Mouse (Mus musculus) frontal cortex, postnatal 36 days (tissue): ENCODE data around the gene Fbxo44.
"Not testable (repeated sequence)": the region's sequence is repeated elsewhere in the genome, so short reads cannot be mapped to it uniquely, and the experiment has no call there.

Experiments used
- DNase-seq, 2 experiments: peaks; one replicate each; pipeline ENCODE4 v3.0.0; 2022; ENCODE audit warnings: low spot score in 2 of 2

Fbxo44 gene

DNA sequence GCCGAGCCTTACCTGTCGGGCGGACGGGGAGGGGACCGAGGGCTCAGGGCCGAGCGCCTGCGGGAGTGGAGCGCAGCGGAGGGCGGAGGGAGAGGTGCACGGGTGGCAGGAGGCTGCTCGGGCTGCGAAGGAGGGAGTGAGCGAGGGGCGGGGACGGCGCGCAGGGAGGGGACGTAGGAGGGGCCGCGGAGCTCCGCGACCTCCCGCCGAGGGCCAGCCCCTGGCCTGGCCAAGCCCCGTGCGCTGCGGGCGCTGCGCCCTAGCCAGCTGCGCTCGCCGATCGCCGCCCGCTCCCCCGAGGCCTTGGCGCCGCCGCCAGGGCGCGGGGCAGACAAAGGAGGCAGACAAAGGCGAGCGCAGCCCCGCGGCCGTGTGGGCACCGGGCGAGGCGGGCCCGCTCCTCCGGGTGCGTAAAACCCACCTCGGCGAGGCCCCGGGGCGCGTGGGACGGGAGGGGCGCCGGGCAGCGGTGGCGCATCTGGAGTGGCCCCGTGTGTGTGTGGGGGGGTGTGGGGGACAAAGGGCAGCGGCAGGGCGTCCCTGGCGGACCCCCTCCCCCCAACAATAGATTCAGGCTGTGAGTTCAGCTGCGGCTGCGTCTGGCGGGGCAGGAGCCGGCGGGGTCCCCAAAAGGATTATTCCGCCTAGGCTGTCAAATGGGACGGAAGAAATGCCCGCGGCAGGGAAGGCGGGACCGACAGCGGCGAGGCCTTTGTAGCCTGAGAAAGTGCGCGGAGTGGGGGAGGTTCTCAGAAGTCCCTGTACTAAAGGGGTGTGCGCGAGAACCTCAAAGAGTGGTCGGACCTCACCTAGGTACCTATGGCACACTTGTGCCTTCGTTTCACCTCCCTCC lies 29.5 kb downstream of the Fbxo44 start, which contains the start of gene Draxin:
TSS of gene Draxin (minus strand) at position 138 of the 853 bp plus-strand sequence.
- DNase-seq = no peak

DNA sequence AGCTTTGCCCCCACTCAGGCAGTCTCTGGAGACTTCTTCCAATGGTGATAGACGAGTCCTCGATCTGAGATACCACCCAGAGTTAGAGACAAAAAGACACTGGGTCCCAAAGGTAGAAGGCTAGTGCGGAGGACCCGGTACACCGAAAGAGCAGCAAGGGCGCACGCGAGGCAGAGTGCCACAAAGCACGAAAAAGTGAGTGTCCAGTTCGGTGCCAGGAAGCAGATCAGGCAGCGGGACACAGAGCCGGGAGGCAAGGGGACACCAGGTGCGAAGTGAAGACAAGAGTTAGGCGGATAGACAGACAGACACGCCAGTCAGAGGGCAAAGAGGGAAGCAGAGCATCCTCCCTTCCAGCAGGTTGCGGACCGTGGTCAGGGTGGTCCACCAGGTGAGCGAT lies 30.1 kb downstream of the Fbxo44 start, which contains the start of gene Mad2l2:
TSS of gene Mad2l2 (plus strand) at position 252 of the 400 bp plus-strand sequence.
- no peak for DNase-seq

DNA sequence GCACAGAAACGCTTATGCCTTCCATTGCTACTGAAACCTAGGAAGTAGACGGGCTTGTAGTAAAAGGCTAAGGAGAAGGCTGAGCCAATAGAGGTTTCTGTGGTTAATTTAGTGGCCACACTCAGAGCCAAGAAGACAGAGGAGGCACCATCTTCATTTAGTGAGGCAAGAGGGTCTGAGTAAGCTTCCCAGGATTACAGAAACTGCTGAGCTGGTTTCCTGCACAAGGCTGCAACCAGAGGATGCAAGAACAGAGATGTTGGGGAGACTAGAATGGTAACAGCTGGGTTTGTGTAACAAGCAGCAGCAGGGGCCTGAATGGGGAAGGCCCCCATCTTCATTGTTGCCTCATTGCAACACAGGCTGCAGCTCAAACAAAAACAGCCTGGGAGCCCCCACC lies 31.6 kb downstream of the Fbxo44 start:
- no peak for DNase-seq

DNA sequence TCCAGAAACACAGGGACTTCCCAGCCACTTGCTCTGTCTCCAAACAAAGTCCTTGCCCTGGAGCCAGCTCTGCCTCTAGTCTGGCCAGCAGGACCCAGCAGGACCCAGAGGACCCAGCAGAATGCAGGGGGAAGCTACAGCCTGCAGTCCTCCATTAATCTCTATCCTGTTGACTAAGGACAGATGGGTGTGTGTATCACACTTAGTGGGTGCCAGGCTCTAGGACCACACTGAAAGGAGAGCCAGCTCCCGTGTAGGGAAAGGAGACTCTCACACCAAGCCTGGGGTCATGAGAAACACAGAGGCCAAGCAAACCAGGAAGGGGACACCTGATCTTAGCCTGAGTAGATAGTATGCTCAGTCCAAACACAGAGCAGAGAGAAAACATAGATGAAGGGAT lies 32.0 kb downstream of the Fbxo44 start:
- no peak for DNase-seq

DNA sequence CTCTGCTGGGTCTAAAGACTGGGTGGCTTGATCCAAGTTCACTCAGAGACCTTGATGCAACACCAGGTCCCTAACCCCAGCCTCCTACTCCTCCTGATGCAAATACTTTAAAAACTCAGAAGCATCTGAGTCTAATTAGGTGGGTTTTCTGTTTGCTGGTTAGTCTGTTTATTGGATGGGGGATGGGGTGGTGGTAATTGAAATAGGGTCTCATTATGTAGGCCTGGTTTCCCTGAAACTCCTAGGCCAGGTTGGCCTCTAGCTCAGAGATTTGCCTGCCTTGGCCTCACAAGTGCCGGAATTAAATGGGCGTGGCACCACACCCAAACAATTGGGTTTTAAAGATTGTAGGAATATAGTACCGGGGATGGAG lies 37.6 kb downstream of the Fbxo44 start:
- DNase-seq = no peak

DNA sequence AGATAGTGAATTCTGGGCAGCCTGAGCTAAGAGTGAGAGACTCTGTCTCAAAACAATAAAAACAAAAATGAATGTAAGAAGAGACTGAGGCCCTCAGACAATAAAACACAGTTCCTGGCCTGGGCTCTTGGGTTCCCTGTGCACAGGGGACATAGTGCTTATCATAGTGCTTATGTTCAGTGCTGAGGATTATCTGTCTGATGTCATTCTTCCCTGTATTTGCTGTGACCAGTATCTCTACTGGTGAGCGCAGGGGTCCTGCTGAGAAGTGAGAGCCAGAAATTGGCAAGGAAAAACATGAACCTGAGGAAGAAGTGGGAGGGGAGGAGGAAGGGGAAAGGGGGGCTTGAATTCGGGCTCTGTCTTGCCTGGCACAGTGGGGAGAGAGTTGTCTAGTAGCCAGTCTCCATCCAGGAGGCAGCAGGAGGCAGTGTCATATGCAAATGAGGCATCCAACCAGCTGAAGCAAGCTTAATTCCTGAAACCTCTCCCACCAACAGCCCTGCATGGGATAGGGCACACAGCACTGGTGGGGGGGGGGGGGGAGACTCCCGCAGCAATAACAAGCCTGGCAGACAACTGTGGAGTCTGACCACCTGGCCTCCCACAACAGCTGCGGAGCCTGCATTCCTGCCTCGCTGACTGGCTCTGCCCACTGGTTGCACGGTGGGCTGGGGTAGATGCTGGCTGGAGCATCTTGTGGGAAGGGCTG lies 38.1 kb downstream of the Fbxo44 start:
- DNase-seq = no peak

DNA sequence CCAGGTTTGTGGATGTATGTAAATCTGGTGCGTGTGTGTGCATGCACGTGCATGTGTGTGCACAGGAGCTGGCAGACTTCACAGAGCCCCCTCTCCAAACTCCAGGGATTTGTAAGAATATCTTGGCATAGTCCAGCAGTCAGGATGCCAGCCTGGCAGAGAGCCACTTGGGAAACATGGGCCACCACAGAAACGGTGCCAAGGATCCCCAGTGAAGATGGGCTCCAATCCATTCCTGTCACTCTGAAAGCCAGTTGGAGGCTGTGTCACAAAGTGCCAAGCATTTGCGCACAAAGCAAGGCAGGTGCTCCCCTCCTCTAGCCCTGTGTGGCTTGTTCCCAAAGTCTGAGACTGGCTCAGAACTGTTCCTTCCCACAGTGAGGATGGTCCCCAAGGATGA lies 38.9 kb downstream of the Fbxo44 start:
- peak in 1 of 2 experiments; percentile 41 for DNase-seq

DNA sequence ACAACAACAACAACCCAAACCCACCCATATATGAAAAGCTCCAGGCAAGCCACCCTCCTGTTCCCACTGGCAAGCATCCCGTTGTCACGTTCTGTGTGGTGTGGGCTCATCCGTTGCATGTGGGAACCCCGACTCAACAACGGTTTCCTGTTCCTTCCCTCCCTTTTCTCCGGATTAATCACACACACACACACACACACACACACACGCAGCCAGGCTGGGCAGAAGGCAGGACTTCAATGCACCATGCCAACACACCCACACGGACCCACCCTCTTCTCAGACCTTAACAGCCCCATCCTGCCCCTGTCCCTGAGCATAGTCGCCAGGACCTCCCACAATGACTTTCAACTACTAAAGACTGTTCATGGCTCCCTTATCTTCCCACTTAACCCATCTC lies 39.7 kb downstream of the Fbxo44 start:
- no peak for DNase-seq

DNA sequence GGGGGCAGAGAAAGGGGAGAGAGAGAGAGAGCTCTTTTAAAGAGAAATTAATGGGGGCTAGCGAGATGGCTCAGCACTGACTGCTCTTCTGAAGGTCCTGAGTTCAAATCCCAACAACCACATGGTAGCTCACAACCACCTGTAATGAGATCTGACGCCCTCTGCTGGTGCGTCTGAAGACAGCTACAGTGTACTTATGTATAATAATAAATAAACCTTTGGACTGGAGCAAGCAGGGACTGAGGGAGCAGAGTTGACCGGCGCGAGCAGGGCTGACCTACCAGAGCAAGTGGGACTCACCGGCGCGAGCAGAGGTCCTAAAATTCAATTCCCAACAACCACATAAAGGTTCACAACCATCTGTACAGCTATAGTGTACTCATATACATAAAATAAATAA lies 40.7 kb downstream of the Fbxo44 start:
- not testable (repeated sequence) for DNase-seq

DNA sequence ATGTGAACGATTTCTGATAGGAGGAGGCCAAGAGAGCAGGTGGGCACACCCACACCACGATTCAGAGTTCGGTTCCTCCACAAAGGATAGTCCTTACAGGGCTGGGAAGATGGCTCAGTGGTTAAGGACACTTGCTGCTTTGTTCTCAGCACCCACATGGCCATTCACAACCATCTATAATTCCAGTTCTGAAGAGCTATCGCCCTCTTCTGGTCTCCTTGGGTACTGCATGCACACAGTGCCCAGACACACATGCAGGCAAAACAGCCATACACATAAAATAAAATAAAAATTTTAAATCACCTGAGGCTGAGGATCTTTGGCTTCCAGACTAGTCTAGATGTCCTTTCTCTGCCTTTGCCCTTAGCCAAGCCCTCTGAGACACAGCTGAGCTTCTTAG lies 42.9 kb downstream of the Fbxo44 start:
- no peak for DNase-seq

DNA sequence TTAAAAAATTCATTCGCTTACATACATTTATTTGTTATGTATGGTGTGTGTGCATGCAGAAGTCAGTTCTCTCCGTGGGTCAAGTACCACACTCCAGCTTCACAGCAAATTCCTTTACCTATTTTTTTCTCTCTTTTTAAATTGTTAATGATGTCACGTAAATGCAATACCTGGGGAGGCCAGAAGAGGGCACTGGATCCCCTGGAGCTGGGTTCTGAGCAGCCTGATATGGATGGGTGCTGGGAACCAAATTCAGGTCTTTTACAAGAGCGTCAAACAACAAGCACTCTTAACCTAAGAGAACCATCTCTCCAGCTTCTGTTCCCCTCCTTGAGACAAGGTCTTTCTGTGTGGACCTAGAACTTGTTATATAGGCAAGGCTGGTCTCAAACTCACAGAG lies 43.6 kb downstream of the Fbxo44 start:
- DNase-seq = no peak

DNA sequence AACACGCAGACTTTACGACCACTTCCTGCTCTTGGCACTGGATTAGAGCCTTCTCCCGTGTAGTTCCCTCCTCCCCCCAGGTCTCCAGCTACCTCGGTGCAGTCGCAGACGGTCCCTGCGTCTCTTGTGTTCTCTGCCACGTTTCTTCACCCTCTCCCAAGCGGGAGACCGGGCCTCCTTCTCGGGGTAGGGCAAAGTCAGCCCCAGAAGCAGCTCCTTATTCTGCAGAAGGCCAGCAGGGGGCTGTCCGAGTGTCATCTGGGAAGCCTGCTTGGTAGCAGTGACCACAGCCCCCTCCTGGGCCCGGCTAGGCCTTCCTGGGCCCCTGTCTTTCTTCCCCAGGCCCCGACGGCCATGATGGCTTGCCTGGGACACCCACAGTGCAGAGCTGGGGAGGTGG lies 44.8 kb downstream of the Fbxo44 start:
- DNase-seq = no peak

DNA sequence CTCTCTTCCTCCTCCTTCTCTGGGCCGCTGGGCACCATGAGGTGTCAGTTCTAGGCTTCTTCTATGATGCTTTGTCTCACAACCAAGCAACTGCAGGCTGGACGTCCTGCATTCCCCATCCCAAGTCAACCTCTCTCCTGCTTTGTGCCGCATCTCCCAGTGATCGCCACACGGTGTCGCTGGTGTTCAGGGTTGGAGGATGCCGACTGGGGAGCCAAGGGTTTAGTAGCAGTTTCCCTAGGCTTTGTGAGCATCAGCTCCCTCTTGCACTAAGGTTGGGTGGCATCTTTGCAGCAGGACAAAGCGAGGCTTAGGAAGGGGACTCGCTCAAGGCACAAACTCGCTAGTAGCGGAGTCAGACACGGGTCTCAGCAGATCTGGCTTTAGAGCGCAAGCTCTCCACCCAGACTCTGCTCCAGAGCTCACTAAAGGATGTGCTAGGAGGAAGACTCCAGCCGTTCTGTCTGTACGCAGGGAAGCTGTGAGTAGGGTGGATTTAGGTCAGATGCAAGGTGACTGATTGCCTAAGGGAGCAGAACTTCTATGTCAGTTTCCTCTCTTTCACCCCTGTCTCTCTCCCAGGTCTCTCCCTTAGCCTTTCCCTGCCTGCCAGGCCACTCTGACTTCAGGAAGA lies 45.4 kb downstream of the Fbxo44 start:
- DNase-seq = peak; percentile 81 to 83

DNA sequence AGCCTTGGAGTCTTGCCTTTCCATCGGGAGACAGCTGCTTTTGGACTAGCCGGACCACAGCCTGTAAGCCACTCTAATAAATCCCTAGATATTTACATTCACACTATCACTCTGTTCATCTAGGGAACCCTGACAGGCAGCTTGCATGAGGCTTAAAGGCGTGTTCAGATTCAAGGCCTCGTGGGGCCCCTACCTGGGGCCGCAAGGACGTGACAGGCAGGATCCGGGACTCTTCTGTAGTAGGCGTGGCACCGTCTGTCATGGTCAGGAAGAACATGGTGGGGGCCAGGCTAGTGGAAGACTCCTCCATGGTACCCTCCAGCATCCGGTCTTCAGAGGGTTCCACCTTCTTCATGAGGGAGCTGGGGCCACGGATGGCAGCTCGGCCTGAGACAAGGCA lies 47.8 kb downstream of the Fbxo44 start:
- DNase-seq = no peak

DNA sequence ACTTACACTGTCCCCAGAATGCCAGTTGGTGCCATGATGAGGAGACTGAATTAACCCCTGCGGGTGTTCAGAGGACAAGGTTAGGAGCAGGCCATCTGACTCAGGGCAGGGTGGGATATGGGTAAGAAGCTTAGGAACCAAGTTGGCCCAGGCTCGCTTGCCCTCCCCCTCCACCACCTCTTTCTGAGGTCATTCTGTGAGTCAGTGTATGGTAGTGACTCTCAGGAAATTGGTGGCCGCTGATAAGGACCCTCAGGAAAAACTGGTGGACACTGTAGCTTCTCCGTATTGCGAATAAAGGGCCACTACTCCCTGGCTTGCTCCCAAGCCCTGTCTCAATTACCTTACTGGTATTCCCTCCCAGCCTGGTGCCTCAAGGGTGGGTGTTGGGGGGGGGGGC lies 51.1 kb downstream of the Fbxo44 start:
- DNase-seq = no peak

DNA sequence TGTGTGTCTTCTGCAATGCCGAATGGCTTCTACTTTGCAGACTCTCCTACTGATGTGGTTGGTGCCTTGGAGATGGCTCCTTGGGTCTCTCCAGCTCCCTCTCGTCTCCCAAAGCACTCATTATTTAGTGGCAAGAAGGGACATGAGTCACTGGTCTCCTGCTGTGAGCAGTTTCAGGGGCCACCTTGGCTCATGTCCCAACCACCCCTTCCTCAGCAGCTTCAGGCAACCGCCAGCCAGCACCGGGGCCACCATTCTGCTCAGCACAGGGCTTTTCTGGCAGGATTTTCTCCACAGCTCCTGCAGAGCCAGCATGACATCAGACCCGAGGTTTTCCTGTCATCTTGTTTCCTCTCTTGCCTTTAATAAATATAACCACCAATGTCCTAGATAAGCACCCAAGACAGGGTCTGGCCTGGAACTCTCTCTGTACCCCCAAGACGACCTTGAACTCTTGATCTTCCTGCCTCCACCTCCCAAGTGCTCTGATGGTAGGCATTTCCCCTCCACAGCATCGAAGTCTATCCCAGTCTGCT lies 51.6 kb downstream of the Fbxo44 start:
- no peak for DNase-seq

DNA sequence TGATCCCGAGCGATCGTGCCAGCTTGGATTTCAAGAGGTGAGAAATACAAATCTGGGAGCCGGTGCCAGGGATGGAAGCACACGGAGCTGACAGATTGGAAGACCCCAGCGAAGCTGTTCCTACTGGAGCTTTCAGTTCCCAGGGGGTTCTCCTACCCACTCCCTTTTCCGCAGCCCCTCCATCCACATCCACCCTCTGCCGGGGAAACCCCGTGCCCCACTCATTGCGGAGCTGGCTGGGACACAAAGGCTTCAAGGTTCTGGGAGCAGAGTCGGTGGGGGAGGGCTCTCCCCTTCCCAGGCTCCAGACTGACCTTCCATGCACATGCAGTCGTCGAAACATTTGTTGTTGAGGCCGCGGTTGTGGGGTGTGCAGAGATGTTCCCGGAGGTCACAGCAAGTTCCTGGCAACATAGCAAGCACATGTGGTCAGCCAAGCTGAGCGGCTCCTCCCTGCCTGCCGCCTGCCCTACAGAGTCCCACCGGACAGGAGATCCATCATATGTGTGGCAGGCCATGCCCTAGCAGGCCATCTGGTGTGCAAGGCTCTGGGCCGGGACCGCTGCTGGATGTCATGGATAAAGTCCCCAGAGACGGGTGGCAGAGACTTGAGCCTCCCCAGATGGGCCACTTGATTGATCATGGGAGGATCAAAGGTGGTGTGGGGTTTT lies 52.5 kb downstream of the Fbxo44 start:
- DNase-seq = no peak

DNA sequence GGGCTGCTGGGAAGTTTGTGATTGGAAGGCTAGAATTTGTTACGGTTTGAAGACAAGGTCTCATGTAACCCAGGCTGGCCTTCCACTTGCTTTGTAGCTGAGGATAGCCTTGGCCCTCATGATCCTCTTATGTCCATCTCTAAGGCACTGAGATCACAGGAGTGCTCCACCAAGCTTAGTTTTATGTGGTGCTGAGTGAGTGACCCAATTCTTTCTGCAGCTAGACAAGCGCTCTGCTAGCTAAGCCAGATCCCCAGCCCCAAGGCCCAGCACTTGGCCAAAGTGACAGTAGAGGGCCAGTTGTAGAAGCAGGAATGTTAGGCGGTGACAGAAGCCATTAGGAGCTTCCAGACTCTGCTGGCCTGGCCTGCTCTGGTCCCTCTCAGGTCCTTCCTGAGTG lies 56.1 kb downstream of the Fbxo44 start:
- DNase-seq = no peak
